Mouse (Mus musculus) liver, embryonic 15.5 days (tissue): ENCODE data around the gene Csk. TPM values are rescaled to one million over a fixed set of nuclear protein-coding genes. Genes with fewer than 3 reads are reported as not detected.

Source experiments
- ATAC-seq: fragments of 200-750 bp; cut with Nextera tagmentation; 2 replicates; pipeline ENCODE4 v1.8.0; 2017; ENCODE audit warnings: moderate number of reproducible peaks, mild to moderate bottlenecking, moderate library complexity; ENCODE audit not compliant: insufficient read depth
- H3K27ac ChIP-seq: fragments of 300-500 bp; sonication (generic); replicated peaks from 2 replicates; pipeline ENCODE4 v1.5.1; 2015; ENCODE audit warnings: mild to moderate bottlenecking, inconsistent platforms
- H3K27me3 ChIP-seq: fragments of 300-500 bp; sonication (generic); 2 replicates; pipeline ENCODE4 v1.6.1; 2015; ENCODE audit warnings: mild to moderate bottlenecking, inconsistent platforms
- H3K36me3 ChIP-seq: fragments of 300-500 bp; sonication (generic); replicated peaks from 2 replicates; pipeline ENCODE4 v1.6.1; 2015; ENCODE audit warnings: moderate library complexity, mild to moderate bottlenecking, inconsistent platforms
- H3K4me1 ChIP-seq: fragments of 300-500 bp; sonication (generic); replicated peaks from 2 replicates; pipeline ENCODE4 v1.6.1; 2015; ENCODE audit warnings: inconsistent platforms
- H3K4me2 ChIP-seq: fragments of 300-500 bp; sonication (generic); 2 replicates; pipeline ENCODE4 v1.6.1; 2015; ENCODE audit warnings: moderate library complexity, mild to moderate bottlenecking, inconsistent platforms
- H3K4me3 ChIP-seq: fragments of 300-500 bp; sonication (generic); replicated peaks from 2 replicates; pipeline ENCODE4 v1.5.1; 2015; ENCODE audit warnings: mild to moderate bottlenecking, inconsistent platforms
- H3K9ac ChIP-seq: fragments of 300-500 bp; sonication (generic); 2 replicates; pipeline ENCODE4 v1.6.1; 2015; ENCODE audit warnings: moderate library complexity, mild to moderate bottlenecking, inconsistent platforms
- H3K9me3 ChIP-seq: fragments of 300-500 bp; sonication (generic); replicated peaks from 2 replicates; pipeline ENCODE4 v1.6.1; 2016; ENCODE audit warnings: inconsistent platforms
- WGBS: fragments of 180-500 bp; shearing (Covaris S2); methylation state at CpG from one replicate; pipeline ENCODE4 v1.1.7; 2015; ENCODE audit warnings: mixed read lengths; ENCODE audit not compliant: insufficient replicate concordance; 5-methylcytosine and 5-hydroxymethylcytosine counted together
- polyA plus RNA-seq: library from polyadenylated mRNA; unstranded; fragments of >200 nt; fragmentation: Nextera tagmentation; extraction: Ambion mirVana; gene quantifications from 2 replicates; pipeline ENCODE4 v1.2.1, GENCODE M21; 2015

Csk gene
- polyA plus RNA-seq, 1 experiment from 2014 or later = 15.4 TPM

DNA sequence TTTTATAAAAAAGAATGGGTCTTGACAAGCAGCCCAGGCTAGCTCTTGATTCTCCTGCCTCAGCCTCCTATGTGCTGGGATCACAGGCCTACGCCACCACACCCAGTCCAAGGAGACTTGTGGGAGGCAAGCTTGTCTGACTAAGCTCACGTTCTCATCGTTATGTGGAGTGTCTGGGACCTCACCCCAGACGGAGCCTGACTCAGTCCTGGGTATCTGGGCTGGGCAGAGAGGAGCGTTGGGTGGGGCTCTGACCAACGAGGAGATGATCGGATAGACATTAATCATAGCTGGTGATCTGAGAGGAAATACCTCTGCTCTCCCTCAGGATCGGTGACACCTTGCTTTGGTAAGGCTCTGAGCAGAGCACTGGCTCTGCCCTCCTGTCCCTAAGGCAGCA is 34.6 kb downstream of the Csk start:
- no peaks in the 10 kb centered on the region for H3K36me3 ChIP-seq
- no peak overlapping the region for H3K4me3 ChIP-seq
- H3K27ac ChIP-seq = no peak overlapping the region
- peaks cover 4% of the 10 kb centered on the region; the same call in 1 of the 2 replicates for H3K27me3 ChIP-seq
- peaks cover 19% of the 10 kb centered on the region for H3K4me1 ChIP-seq
- H3K4me2 ChIP-seq = no peak overlapping the region
- H3K9ac ChIP-seq = no peak overlapping the region
- ATAC-seq = no peak
- no peaks in the 10 kb centered on the region for H3K9me3 ChIP-seq
- WGBS = 44% methylated on average over 8 of the region's 8 CpGs

DNA sequence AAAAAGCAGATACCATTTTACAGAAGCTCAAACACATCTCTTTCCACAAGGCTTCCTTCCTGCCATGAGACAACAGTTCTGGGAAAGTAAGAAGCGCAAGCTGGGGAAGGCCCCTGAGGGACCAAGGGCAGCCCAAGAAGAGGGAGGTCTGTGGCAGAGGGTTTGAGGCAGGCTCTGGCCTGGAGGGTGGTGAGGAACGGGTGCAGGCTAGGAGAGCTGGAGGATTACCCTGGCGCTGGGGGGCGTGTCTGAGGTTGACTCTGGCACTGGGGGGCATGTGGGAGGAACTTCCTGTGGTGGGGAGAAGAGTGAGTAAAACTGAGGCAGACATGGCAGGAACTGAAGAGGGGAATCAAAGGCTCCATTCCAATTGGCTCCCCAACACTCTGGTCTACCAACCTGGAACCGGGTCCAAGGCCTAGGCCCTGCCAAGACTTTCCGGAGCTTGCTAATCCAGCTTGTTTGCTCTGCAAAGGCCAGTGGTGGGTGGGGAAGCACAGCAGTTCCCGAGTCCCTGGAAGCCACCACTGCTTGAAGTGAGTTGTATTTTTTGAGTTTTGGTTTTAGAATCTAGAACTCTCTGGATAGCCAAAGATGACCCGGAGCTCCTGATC is 35.8 kb downstream of the Csk start:
- H3K9ac ChIP-seq = no peak overlapping the region
- H3K9me3 ChIP-seq = no peaks in the 10 kb centered on the region
- peaks cover 11% of the 10 kb centered on the region; the same call in 1 of the 2 replicates for H3K4me1 ChIP-seq
- no peak for ATAC-seq
- H3K27ac ChIP-seq = no peak overlapping the region
- no peak overlapping the region for H3K4me3 ChIP-seq
- no peak overlapping the region for H3K4me2 ChIP-seq
- 47% methylated on average over 8 of the region's 8 CpGs for WGBS
- H3K27me3 ChIP-seq = peaks cover 4% of the 10 kb centered on the region; the same call in 1 of the 2 replicates
- H3K36me3 ChIP-seq = no peaks in the 10 kb centered on the region

DNA sequence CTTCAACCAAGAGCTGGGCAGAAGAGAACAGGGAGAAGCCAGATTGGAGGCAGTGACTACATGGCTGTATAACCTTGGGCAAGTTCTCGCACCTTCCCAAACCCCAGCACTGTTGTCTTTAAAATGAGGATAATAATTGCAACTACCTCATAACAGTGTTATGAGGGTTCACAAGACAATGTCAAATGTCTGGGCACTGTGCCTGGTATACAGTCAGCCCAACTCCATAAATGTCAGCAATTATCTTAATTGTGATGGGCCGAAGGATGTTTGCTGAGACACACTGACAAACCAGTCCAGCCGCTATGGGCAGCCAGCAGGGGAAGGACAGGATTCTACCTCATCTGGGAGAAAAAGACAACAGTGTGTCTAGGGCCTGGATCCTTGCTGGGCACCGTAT is 38.6 kb downstream of the Csk start:
- no peak overlapping the region for H3K27ac ChIP-seq
- no peaks in the 10 kb centered on the region for H3K36me3 ChIP-seq
- no peak for ATAC-seq
- no peak overlapping the region for H3K9ac ChIP-seq
- no peak overlapping the region for H3K4me2 ChIP-seq
- H3K27me3 ChIP-seq = peaks cover 23% of the 10 kb centered on the region; the same call in 1 of the 2 replicates
- WGBS = 68% methylated on average over 4 of the region's 4 CpGs
- H3K4me1 ChIP-seq = peaks cover 11% of the 10 kb centered on the region; the same call in 1 of the 2 replicates
- no peaks in the 10 kb centered on the region for H3K9me3 ChIP-seq
- H3K4me3 ChIP-seq = no peak overlapping the region

DNA sequence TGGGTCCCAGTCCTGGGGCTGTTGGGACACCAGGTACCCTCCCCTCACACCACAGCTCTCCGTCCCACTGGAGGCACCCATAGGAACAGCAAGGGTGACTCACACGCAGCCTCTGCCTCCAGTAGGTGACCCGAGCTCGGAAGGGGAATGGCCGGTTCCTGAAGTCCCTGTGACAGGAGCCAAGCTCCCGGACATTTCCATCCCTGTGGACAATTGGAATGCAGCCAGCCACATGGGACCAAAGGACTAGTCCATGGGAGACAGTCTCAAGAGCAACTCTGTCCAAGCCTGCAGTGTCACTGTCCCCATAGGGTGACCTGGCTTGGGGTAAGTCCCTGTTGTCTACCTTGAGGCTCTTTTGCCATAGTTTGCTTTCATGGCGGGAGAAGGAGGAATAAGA is 39.5 kb downstream of the Csk start:
- WGBS = 65% methylated on average over 7 of the region's 7 CpGs
- Histone ChIP-seq H3K4me3 (no peak overlapping the region), H3K9me3 (no peaks in the 10 kb centered on the region), H3K4me1 (peaks cover 11% of the 10 kb centered on the region; the same call in 1 of the 2 replicates), H3K27me3 (peaks cover 28% of the 10 kb centered on the region; the same call in 1 of the 2 replicates), H3K9ac (no peak overlapping the region), H3K27ac (no peak overlapping the region), H3K4me2 (no peak overlapping the region), H3K36me3 (no peaks in the 10 kb centered on the region)
- no peak for ATAC-seq

DNA sequence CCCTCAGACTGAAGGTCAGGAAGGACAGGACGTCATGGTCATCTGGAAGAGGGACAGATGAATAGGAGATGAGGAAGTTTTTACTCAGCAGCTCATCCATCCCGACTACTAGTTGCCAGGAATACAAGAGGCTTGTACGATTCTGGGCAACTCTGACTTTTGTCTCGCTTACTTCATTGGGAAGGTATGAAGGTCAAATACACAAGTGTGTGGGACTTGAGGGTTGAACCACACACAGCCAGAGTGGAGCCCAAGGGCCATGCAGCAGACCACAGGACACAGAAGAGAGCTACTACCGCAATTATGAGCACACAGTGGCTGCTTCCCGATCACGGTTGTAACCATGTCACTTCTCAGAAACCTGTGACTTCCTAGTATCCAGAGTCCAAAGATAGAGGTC is 40.8 kb downstream of the Csk start:
- no peak for ATAC-seq
- Histone ChIP-seq H3K4me3 (no peak overlapping the region), H3K9ac (no peak overlapping the region), H3K36me3 (no peaks in the 10 kb centered on the region), H3K27me3 (peaks cover 36% of the 10 kb centered on the region), H3K9me3 (no peaks in the 10 kb centered on the region), H3K4me2 (no peak overlapping the region), H3K27ac (no peak overlapping the region), H3K4me1 (peaks cover 11% of the 10 kb centered on the region; the same call in 1 of the 2 replicates)
- WGBS = 62% methylated on average over 7 of the region's 7 CpGs

DNA sequence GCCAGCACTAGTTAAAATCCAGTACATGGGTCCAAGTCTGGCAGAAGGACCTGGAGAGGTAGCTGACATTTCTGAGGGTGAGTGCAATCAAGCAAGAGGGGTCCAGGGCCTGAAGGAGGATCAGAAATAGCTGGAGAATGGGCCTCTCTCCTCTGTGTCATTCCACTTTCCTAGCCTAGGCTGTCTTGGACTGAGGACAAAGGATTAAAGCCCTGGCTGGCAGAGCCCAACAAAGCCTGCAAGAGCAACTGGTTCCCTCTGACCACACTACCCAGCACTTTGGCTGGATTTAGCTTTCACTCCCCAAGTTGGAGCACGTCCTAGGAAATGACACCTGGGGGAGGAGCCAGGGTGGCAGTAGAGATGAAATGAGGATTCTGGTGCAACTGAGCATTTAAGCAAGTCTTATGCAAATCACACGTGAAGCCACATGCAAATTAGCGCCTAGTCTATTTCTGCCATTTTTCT is 43.0 kb downstream of the Csk start:
- no peaks in the 10 kb centered on the region for H3K9me3 ChIP-seq
- H3K9ac ChIP-seq = no peak overlapping the region
- no peak overlapping the region for H3K27ac ChIP-seq
- H3K4me3 ChIP-seq = no peak overlapping the region
- H3K4me2 ChIP-seq = no peak overlapping the region
- H3K27me3 ChIP-seq = peaks cover 54% of the 10 kb centered on the region
- ATAC-seq = no peak
- 46% methylated on average over 3 of the region's 3 CpGs for WGBS
- no peaks in the 10 kb centered on the region for H3K36me3 ChIP-seq
- peaks cover 6% of the 10 kb centered on the region; the same call in 1 of the 2 replicates for H3K4me1 ChIP-seq

DNA sequence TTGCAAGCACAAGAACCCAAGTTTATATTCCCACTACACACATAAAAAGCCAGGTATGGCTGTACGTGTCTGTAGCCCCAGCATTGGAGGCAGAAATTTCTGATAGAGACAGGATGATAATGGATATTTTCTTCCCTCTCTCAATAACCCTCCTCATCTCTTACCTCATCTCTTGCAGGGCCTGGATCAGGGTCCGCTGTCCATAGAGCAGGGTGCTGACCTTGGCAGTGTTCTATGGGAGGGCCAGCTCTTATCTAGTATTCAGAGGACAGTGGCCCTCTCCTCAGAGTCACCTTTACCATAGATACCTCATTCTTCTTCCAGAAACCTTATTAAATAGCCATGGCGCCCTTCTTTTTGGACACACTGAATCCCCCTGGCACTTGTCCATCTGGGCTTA is 43.6 kb downstream of the Csk start:
- no peaks in the 10 kb centered on the region for H3K36me3 ChIP-seq
- no peak overlapping the region for H3K4me2 ChIP-seq
- 42% methylated on average over 3 of the region's 3 CpGs for WGBS
- peaks cover 59% of the 10 kb centered on the region for H3K27me3 ChIP-seq
- H3K9ac ChIP-seq = no peak overlapping the region
- H3K27ac ChIP-seq = no peak overlapping the region
- H3K9me3 ChIP-seq = no peaks in the 10 kb centered on the region
- no peak for ATAC-seq
- no peaks in the 10 kb centered on the region for H3K4me1 ChIP-seq
- H3K4me3 ChIP-seq = no peak overlapping the region

DNA sequence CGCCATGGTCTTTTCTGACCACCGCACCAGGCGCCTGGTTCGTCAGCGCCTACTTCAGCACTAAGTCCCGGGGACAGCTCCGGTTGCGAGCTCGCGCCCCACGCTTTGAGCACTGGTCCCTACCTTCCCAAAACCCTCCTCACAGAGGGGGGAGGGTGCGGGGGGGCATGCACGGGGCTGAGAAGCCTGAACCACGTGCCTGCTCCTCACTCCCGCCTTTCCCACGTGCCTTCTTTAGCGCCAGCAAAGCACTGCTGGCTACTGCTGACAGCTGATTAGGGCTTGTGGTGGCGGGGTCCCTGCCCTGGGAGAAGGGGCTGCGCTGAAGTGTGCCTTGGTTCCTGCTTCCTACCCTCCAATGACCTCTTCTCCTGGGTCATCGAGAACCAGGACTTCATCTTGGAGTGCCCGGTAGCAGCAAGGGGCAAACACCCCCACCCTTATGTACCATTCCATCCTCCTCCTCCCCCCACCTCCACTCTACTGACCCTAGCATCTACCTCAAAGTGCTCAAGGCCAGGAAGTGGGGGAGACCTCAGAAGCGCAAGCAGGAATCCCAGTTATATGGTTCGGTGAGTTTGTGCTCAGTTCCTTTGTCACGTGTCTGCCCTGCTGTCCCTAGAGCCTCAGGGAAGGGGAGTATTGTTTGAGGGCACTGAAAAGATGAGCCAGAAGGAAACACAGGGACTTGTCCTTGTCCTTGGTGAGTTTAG is 47.1 kb downstream of the Csk start, which contains the start of gene Cplx3:
Gene Cplx3, minus strand, starts transcription at position 143 of the 713 bp plus-strand sequence.
- Histone ChIP-seq H3K27ac (no peak within 1 kb of the TSS), H3K27me3 (peaks cover 70% of the 10 kb centered on the region), H3K36me3 (no peaks in the 10 kb centered on the region), H3K9ac (no peak within 1 kb of the TSS), H3K9me3 (no peaks in the 10 kb centered on the region), H3K4me1 (no peaks in the 10 kb centered on the region), H3K4me3 (no peak within 1 kb of the TSS), H3K4me2 (no peak within 1 kb of the TSS)
- no peak for ATAC-seq
- 9% methylated on average over 24 of the region's 24 CpGs for WGBS

DNA sequence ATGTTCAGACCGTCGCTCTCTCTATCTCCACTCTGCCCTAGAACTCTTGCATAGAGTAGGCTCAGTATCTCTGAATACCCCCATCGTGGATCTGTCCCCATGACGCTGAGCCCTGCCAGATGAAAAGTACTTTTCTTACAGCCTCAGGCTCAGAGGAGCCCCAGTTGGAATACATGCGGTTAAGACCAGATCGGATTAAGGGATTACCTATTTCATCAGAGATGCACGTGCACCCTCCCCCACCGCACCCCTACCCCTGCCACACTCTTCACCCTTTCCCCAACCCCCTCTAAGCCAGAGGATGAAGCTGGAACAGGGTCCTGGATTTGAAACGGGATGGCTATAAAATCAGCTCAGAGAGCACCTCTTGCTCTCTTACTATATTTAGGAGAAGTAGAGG is 47.9 kb downstream of the Csk start:
- WGBS = 15% methylated on average over 9 of the region's 9 CpGs
- Histone ChIP-seq H3K9ac (no peak overlapping the region), H3K9me3 (no peaks in the 10 kb centered on the region), H3K4me1 (peaks cover 7% of the 10 kb centered on the region), H3K4me2 (no peak overlapping the region), H3K27ac (no peak overlapping the region), H3K36me3 (no peaks in the 10 kb centered on the region), H3K4me3 (no peak overlapping the region), H3K27me3 (peaks cover 66% of the 10 kb centered on the region)
- no peak for ATAC-seq

DNA sequence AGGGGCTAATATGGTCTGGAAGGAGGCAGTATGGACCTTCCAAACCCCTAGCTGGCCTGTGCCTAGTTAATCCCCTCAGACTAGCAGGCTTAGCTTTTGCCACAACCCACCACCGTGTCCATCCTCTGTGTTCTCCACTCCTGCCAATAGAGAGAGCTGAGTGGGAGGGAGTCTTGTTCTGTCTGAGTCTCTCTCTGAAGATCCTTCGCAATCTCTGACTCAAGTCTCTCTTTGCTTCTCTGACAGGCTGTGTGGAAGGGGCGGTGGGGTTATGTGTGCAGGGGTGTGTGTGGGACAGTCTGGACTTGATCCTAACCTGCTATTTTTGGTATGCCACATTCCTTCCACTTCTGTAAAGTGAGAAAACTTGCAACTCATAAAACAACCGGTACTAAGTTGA is 48.6 kb downstream of the Csk start:
- no peak overlapping the region for H3K9ac ChIP-seq
- peaks cover 11% of the 10 kb centered on the region for H3K4me1 ChIP-seq
- WGBS = 62% methylated on average over 4 of the region's 4 CpGs
- no peak for ATAC-seq
- H3K27me3 ChIP-seq = peaks cover 61% of the 10 kb centered on the region
- no peaks in the 10 kb centered on the region for H3K36me3 ChIP-seq
- H3K9me3 ChIP-seq = no peaks in the 10 kb centered on the region
- H3K4me3 ChIP-seq = no peak overlapping the region
- H3K27ac ChIP-seq = no peak overlapping the region
- no peak overlapping the region for H3K4me2 ChIP-seq

DNA sequence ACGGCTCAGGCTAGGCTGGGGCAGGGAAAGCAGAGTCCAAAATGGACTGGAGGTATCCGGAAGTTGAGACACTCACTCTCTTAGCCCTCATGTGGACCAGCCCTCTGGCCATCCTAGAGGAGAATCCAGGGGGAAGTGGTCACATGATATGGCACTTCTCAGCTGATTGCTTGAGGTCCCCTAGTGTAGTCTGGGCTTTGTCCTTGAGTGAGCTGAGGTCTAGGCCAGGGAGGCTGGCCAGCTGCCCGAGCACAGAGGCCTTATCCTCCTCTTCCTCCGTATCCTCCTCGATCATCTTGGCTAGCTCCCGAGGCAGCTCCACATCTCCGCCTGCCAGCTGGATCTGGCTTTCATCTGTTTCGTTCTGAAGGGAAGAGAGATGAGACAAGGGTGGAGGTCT is 51.3 kb downstream of the Csk start:
- Histone ChIP-seq H3K27me3 (peaks cover 42% of the 10 kb centered on the region), H3K4me2 (no peak overlapping the region)

More for the DNA sequence above, 51.3 kb downstream of the Csk start:
- no peaks in the 10 kb centered on the region for H3K36me3 ChIP-seq
- no peaks in the 10 kb centered on the region for H3K9me3 ChIP-seq
- H3K4me3 ChIP-seq = no peak overlapping the region
- no peak for ATAC-seq
- H3K4me1 ChIP-seq = peaks cover 11% of the 10 kb centered on the region
- H3K27ac ChIP-seq = no peak overlapping the region
- WGBS = 58% methylated on average over 8 of the region's 8 CpGs
- H3K9ac ChIP-seq = no peak overlapping the region
